Mouse (Mus musculus) spleen, adult 18-20 months (tissue): ENCODE data around the gene Rptor.

Experiments
- DNase-seq, 2 experiments: peaks; one replicate each; pipeline ENCODE4 v3.0.0; 2022; ENCODE audit warnings: mixed read lengths in 2 of 2

Rptor gene

DNA sequence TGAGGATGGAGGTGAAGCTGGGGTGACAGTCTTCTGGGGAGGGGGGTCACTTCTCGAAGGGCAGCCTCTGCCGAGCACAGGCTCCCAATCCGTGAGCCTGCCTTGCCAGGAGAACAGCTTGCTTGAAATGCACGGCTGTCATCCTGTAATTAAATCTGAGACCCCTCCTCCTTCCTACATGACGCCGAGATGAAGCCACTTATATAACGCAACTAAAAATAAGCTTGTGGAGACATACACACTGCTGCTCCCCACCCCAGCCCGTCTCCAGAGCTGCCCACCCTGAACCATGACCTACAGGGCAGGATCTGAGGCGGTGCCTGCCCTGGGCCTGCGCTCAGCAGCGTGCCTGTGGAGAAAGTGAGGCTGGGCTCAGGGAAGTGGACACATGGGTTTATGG, 337.4 kb downstream of the Rptor start:
- DNase-seq, result no peak

DNA sequence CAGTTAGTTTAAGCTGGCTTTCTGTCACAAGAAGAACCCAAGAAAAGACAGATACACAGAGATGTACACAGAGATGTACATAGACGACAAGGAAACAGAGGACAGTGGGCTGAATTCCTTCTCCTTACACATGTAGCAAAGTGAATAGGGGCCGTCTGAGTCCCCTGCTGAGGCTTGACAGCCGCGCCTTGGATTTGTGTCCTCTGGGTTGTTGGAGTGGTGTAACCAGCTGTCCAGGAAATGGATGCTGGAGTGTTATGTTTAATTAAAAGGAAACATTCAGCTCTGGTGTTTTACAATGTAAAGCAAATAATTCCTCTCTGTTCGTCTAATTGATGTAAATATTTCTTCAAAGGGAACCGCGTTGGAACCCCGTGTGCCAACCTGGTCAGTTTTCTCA, 339.1 kb downstream of the Rptor start:
- no peak for DNase-seq

DNA sequence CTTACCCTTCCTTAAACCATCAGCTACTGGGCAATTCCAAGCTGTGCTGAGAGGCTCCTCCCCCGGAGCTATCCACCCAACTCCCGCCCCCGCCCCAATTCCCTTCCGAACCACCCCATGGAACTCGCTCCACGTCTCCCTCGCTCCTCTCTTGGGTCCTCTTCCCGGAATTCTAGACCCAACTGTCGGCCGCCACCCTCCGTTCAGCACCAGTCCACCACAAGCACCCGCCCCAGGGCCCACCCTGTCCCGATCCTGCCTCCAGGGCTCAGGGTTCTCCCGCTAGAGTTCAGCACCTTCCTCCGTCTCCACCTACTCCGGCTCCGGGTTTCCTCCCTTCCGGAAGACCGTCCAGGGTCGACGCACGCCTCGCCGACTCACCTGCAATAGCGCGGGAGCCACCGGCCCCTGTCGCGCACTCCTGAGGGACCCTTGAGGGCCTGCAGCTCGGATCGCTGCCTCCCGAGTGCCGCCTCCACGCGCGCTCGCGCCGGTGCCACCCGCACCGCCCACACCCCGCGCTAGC, 339.6 kb downstream of the Rptor start:
- DNase-seq, result no peak

DNA sequence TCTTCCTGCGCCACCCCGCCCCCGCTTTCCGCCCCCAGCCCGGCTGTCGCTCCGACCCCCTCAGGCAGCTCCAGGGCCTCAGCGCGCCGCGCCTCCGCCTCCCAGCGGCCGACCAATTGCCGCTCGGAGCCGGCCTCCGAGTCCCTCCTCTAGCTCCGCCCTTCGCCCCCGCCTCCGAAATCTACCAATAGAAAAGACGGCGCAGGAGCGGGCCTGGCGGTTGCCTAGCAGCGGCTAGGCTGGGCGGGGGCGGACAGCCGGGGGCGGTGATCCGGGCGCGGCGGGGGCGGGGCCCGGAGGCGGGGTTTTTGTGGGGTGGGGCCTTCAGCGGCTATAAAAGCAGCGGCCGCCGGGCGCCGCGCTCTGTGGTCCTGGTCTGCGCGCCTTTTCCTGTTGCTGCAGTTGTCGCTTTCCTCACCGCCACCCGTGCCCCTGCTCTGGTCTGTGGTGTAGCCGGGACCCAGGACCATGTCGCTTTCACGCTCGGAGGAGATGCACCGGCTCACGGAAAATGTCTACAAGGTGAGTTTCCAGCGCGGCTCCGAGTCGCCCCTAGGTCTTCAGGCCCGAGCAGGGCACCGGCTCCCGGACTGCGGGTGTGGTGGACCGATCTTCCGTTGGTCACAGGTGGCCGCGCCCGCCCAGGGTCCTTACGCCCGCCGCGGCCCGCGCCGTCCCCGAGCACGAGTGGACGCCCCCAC, 340.2 kb downstream of the Rptor start, which contains the start of gene Baiap2:
TSS of gene Baiap2 (plus strand) at position 37 of the 701 bp plus-strand sequence.
- peak; percentile 98 to 99 for DNase-seq

DNA sequence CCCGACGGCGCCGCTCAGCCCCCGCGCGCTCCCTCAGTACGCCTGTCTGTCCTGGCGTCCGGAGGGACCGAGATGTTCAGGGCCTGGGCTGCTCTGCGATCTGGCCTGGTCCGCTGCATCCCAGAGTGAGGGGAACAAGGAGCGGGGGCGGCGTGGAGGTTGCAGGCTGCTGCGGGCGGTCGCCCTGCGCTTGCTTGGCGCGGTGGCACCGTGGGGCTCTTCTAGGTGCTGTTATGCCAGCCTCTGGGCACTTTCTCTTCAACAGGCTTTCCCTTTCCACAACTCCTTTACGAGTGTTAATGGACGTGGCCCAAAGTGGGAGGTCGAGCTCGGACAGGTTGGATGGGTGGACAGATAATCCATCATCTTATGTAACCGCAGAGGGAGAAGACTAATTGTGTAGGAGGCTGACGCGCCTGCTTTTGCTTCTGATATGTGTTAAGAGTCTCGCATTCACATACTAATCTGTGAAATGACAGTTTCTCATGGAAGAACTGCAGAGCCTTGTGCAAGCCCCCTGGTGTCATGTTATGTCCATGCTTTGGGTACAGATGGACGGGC, 340.8 kb downstream of the Rptor start:
- DNase-seq, result no peak

DNA sequence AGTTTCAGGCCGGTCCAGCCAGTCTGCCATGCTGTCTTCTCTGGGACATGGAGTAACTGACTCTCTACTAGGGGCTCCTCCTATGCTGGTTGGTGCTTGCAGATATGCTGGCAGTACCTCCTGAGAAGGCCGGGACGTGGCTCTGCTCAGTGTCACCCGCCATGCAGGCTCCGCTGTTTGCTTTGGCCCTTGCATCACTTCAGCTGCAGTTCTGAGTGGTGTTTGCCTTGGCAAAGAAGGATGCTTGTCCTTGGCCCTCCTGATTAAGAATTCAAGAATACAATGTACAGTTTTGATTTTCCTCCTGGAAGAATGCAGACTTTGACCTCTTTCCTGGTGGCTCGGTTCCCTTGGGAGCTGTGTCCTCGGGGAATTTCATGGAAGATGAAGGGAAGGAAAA, 342.6 kb downstream of the Rptor start:
- DNase-seq, result no peak

DNA sequence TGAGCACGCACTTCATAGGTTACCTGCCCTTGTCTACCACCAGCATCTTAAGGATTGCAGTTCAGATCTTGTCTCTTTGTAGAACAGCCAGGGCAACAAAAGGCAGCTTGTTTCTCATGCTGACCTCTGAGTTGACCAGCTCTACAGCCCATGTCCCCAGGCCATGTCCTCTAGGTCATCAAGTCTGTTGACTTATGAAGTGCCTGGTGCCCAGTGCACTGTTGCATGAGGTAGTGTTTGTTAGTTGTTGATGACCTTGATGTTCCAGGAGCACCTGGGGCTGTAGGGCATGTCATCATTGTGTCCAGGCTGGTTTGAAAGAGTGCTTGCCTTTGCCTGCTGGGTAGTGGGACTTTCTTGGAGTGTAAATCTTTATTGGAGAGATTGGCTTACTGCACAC, 344.7 kb downstream of the Rptor start:
- no peak for DNase-seq

DNA sequence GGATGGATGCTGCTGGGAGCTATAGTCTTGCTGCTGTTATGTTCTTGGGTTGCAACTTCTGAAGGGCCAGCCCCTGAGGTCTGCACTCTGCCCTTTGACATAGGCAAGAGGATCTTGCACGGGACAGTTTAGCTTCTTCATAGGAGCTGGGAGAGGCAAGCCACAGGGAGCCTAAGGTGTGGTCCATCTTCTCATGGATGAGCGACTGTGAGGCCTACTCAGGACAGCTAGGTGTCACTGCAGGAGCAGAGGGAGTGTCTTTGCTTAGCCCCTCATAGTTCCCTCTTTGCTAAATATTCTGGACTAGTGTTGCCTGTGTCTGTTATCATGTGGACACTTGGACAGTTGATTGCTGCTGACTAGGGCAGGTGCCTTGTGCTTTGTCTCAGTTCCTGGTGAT, 345.2 kb downstream of the Rptor start:
- no peak for DNase-seq

DNA sequence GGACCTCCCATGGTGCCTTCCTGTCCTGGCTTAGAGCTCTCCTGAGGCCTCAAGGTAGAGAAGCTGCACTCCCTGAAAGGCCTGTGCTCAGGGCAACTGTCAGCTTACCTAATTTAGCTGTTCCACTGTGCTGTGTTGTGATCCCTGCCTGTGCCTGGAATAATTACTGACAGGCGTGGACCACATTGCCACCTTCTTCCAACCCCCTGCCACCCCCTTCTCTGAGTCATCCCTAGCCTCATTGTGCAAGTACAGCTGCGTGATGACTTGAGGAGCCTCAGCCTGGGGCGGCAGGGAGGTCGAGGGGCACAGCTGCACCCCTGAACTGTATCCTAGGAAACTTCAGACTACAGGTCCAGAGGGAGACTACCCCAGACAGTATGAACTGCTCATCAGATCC, 345.6 kb downstream of the Rptor start:
- DNase-seq, result no peak

DNA sequence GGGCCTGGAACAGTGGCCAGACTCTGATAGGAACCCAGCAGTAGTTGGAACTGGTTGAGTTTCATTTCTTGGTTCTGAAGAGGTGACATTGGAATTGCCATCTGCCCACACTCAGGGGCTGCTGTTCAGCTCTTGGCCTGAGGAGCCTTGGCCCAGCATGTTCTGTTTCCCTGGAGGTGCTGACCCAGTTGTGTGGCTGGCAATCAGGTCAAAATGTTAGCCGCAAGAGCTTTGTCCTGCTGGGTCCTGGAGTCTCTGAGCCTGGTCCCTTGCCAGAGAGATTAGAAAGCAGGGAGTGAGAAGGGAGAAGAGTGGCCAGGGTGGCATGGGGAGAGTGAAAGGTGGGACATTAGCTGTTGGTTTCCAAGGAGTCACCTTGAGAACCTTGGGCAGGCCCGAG, 346.1 kb downstream of the Rptor start:
- DNase-seq, result no peak
